Mouse (Mus musculus): ENCODE results near the gene Vcan.

Vcan gene

DNA sequence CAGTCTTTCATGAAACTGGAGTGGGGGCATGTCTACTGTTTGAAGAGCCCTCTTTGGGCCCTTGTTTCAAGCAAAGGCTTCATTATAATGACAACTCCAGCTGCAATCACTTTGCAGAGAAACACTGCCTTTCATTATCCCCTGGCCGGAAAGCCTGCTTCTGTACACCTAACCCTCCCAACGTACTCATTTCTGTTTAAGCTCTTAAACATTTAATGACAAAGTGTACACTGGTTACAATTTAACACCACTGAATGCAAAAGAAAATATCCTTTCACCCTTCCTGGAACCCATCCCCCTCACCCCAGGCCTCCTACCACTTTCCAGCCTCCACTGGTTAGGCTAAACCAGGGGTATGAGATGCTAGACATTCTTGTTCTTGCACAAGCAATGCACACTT, 15.8 kb downstream of the Vcan start:
- no peak for DNase-seq (ENCODE audit: low spot score in 2 of 2)

GRCm38 (mm10) chr13:89720497-89720896, 21.8 kb downstream of the Vcan start:
- DNase-seq (ENCODE audit: low spot score in 2 of 2): no peak

- DNase-seq (ENCODE audit: low spot score in 2 of 2): no peak
Measured at GRCm38 (mm10) chr13:89709497-89710201, 32.7 kb downstream of the Vcan start.

DNA sequence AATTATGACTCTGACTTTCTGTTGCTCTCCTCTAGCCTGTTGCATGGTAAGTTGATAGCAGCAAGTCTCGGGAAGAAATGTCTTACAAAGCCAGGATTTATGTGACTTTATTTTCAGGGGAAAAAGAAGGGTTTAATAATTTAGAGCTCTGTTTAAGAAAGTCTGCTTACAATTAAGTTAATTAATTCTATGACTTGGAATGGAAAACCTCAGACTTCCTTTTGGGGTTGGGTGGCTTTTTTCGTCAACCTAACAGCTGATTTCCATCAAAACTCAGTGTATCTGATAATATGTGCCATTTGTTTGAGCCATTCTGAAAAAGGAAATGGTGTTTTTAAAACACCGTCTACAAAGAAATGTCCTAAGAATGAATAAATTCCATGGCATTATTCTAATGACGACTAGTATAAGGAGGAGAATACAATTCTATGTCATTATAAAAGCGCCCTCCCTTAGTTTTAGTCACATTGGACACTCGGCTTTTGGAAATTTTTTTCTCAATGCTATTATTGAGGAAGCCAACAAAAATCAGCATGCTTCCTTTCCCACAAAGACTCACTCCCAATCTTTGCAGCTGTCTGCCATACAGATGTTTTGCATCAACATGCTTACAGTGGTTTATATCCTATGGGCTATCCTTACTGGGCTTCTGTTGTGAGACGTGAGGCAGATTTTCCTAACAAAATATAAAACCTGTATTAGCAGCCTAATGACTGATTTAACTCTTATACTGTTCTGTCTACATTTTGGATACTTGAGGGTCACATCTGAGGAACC, 34.0 kb downstream of the Vcan start:
- DNase-seq (ENCODE audit: low spot score in 2 of 2): no peak

- DNase-seq (ENCODE audit: low spot score in 2 of 2): no peak
Measured at GRCm38 (mm10) chr13:89702395-89702794, 39.9 kb downstream of the Vcan start.

- no peak for DNase-seq (ENCODE audit: low spot score in 2 of 2)
Measured at GRCm38 (mm10) chr13:89699998-89700555, 42.2 kb downstream of the Vcan start.

- DNase-seq (ENCODE audit: low spot score in 2 of 2): no peak
Measured at GRCm38 (mm10) chr13:89692597-89692996, 49.7 kb downstream of the Vcan start.

- DNase-seq (ENCODE audit: low spot score in 2 of 2): no peak
Measured at GRCm38 (mm10) chr13:89683490-89683889, 58.8 kb downstream of the Vcan start.

GRCm38 (mm10) chr13:89682254-89682653, 60.1 kb downstream of the Vcan start:
- DNase-seq (ENCODE audit: low spot score in 2 of 2): no peak

DNA sequence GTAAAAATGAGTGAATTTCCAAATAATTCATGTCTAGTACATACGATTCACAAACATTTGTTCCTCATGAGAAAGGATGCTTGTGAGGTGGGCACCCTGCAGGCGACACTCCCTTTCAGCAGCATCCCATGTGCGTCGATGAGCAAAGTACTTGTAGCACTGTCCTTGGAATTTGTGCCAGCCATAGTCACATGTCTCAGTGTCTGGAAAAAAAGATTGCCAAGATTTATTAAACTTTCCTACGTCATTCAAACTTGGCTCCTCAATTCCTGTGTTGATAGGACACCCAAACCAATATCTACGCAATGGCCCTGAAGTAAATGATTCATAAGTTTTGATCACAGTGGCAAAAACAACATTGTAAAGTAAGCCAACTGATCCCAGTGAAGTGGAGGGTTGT, 62.6 kb downstream of the Vcan start:
- DNase-seq (ENCODE audit: low spot score in 2 of 2): no peak

GRCm38 (mm10) chr13:89670505-89670904, 71.8 kb downstream of the Vcan start:
- no peak for DNase-seq (ENCODE audit: low spot score in 2 of 2)

GRCm38 (mm10) chr13:89668981-89669880, 73.1 kb downstream of the Vcan start:
- no peak for DNase-seq (ENCODE audit: low spot score in 2 of 2)

- no peak for DNase-seq (ENCODE audit: low spot score in 2 of 2)
Measured at GRCm38 (mm10) chr13:89668069-89668468, 74.2 kb downstream of the Vcan start.

DNA sequence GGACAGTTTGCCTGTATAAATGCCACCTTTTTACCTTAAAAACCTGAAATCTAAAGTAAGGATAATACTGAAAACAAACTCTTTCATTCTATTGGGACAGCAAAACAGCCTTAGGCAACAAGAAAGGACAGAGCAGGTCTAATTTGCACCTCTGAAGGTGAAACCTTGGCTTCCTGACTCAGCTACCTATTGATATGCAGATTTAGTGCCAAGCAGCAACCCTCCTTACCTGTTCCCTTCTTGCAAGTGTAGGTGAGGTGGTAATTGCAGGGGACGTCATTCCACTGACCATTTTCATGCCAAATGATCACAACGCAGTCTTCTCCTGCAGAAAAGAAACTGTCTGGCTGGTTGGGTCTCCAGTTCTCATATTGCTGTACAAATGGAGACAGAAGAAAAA, 80.6 kb downstream of the Vcan start:
- no peak for DNase-seq (ENCODE audit: low spot score in 2 of 2)

- no peak for DNase-seq (ENCODE audit: low spot score in 2 of 2)
Measured at GRCm38 (mm10) chr13:89657046-89657445, 85.3 kb downstream of the Vcan start.

GRCm38 (mm10) chr13:89653279-89653678, 89.0 kb downstream of the Vcan start:
- no peak for DNase-seq (ENCODE audit: low spot score in 2 of 2)

DNA sequence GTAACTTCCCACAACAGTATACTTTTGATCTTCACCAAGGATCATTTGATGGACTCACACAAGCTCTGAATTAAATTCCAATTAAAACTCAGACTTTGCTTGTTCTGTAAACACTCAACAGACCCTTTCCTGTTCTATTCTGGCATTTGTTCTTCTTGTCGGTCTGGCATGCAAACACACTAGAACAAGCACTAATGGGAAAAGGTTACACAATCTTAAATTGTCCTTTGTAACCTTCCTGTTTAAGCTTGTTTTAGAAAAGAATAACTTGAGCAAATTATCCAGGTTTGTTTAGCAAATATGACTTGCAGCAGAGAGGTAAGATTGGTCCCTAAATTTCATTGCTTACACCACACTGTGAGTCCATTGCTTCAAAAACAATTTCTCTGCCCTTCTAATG, 89.5 kb downstream of the Vcan start:
- no peak for DNase-seq (ENCODE audit: low spot score in 2 of 2)

- DNase-seq (ENCODE audit: low spot score in 2 of 2): no peak
Measured at GRCm38 (mm10) chr13:89645589-89645988, 96.7 kb downstream of the Vcan start.

- DNase-seq (ENCODE audit: low spot score in 2 of 2): no peak
Measured at GRCm38 (mm10) chr13:89637012-89637411, 105.3 kb downstream of the Vcan start.

DNA sequence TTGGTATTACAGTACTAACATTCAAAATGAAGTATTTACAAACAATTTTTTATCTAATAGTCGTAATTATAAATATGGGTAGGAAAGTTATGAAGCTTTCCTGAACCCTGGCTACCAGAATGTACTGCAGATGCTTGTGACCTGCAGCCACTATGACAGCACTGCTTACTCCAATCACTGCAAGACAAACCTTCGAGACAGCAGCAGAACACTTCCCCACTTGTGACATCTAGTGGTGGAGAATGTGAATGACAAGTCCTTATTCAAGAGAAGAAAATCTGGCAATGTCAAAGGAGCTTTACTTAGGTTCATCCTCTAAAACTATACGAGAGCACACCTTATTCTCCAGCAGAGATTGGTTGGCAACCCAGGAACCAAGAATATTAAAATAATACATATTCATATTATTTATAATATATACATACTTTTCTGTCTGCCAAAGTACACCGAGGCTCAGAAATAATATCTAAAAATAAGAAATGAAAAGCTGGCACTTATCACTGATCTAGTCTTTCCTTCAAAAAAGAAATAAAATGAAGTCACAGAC, 108.1 kb downstream of the Vcan start:
- no peak for DNase-seq (ENCODE audit: low spot score in 2 of 2)

GRCm38 (mm10) chr13:89619064-89619463, 123.2 kb downstream of the Vcan start:
- no peak for DNase-seq (ENCODE audit: low spot score in 2 of 2)

- DNase-seq (ENCODE audit: low spot score in 2 of 2): no peak
Measured at GRCm38 (mm10) chr13:89607399-89607798, 134.9 kb downstream of the Vcan start.

Data from natural killer cell, adult 2 months (primary cell).